Mouse (Mus musculus): ENCODE data around the gene Wdr64.

Gene Wdr64

DNA sequence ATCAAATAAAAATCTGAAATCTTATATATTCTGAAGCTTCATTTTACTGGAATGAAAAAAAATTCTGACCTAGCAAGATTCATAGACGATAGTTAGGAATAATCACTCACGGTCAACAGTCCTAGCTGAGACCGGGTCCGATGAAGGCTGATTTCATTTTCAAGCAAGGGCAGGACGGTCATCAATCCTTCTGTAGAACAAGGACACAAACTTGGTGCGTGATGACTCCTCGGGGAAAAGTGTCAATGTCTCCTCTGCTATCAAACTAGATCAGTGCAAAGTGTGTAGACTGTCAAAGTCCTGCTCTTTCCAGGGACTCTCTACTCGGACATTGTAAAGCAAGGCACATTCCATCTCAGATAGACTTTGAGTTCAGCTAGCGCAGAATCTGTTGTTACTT, 18.4 kb downstream of the Wdr64 start:
- no peak for DNase-seq (ENCODE audit: low spot score in 2 of 2)

DNA sequence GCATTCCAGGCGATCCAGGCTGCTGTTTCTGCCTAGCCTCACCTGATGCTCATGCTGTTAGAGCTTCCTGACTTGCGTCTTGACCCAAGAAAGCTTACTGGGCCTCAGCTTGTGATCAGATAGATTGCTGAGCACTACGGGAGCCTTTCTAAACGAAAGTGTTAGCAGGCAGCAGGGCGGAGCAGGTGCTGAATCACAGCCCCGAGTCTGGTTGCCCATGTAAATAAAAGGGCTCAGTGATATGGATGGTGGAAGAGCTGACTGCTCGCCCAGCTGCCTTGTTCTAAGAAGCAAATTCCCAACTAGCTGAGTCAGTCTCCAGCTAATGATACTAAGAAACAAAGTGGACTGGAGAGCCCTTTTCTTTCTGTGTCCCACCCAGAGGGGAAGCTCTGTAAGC, 27.4 kb downstream of the Wdr64 start:
- DNase-seq (ENCODE audit: low spot score in 2 of 2): no peak

DNA sequence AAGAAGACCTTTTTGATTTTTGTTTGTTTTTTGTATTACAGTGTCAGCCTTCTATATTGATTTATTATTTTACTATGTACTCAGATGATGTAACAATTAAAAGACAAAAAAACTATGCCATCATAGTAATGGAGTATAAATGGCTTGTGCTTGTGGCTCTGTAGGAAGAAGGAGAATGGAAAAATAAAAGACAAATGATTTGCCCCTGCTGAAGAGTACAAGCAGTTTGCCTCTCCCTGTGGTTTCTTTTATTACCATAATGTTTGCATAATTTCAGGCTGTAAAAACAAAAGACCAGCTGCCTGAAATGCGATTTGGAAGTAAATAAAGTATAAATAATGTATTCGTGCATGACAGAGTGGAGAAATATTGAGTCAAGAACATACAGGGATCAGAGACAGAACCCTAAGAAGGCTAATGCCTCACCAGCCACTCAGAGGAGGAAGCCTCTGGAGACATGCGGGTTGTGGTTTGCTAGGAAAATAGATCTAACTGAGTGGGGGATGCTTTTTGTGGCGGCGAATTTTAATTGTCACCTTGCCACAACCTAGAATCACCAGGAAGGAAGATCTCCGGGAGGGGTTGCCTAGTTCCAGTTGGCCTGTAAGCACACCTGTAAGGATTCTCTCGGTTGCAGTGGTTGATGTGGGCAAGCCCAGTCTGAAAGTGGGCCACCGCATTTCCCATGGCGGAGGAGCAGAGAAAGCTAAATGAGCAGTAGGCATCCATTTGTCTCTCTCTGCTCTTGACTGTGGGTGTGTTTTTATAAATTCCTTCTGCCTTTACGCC, 56.4 kb downstream of the Wdr64 start:
- peak; percentile 20 to 25 for DNase-seq (ENCODE audit: low spot score in 2 of 2)

DNA sequence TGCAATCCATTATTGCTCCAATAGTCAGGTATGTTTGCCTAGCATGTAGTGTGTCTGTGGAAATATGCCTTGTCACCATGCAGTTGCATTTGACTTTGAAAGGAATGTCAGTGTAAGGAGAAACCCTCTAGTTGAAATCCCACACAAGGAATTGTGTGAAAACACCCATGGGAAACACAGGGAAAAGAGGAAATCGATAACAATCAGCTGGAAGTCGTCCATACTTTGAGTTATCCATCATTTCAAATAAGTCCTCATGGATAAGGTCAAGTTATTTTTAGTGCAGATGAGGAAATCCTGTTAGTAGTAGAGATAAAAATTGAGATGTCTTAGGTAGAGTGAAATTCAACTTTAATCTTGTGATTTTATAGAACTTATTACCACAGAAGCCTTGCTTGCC, 96.3 kb downstream of the Wdr64 start:
- no peak for DNase-seq (ENCODE audit: low spot score in 2 of 2)

DNA sequence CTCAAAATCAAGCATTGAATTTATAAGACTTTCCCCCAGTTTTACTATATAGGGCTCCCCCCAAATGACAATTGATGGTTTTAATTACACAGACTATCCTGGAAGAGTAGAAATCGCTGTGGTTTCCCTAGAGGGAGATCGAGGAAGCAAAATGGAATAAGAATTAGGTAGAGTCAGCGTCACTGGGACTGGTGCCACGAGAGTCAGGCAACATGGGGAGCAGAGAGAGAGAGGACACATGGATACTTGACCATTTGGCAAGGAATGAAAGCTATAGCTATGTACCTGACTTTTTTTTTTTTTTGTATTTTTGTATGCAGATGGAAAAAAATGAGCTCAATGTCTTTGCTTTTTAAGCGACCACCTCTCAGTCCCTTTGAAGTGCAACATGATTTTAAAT, 110.0 kb downstream of the Wdr64 start:
- DNase-seq (ENCODE audit: low spot score in 2 of 2): no peak

DNA sequence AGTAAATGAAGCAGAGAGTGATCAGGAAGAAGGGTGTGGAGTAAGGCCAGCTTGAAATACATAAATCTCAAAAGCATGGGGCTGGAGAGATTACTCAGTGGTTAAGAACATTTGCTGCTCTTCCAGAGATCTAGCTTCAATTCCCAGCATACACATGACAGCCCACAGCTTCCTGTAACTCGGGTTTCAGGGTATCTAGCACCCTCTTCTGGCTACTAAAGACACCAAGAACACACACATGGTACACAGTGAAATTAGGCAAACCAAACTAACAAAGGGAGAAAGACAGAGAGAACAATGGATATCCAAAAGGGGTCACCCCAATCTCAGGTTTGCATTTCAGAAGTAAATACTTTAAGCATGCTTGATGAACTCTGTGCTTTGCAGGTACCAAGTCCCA, 113.2 kb downstream of the Wdr64 start:
- no peak for DNase-seq (ENCODE audit: low spot score in 2 of 2)

DNA sequence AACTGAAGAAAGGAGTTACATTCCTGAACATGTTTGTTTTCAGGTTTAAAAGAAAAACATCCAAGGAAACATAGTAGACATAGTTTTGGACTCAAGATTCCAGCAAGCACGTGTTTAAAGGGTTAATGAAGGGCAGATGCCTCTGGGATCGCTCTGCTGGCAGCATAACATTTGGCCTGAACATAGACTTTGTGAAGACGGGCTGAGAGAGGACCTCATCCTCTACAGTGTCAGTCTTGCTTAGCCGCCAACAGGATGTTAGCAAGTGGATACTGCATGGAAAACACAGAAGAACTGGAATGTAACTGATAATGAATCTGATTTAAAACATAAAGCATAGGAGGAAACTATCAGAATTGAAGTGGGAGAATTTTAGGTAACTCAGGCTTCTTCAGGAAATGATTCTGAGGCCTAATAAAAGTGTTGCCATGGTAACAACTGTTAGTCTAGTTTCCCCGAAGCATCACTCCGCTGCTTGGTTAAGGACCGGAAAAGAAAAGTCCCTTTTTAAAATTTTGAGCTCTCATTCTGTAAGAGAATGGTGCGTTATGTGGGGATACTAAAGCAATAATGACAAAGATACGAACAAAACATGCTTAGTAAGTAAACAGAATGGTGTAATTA, 125.5 kb downstream of the Wdr64 start:
- no peak for DNase-seq (ENCODE audit: low spot score in 2 of 2)

DNA sequence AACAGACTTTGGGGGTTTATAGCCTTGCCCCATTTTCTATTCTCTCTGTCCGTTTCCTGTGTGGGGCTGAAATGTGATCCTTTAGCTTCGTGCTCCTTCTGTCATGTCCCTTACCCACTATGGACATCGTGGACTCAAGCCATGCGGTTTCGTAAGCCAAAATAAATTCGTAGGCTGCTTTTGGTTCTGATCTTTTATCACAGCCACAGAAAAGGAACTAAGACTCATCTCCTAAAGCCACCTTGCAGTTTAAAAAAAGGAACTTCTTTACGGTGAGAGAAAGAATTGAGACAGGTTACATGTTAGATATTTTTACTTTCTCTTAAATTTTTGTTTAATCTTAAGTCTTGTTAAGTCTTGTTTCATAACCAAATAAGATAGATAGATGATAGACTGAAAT, 130.1 kb downstream of the Wdr64 start:
- no peak for DNase-seq (ENCODE audit: low spot score in 2 of 2)

DNA sequence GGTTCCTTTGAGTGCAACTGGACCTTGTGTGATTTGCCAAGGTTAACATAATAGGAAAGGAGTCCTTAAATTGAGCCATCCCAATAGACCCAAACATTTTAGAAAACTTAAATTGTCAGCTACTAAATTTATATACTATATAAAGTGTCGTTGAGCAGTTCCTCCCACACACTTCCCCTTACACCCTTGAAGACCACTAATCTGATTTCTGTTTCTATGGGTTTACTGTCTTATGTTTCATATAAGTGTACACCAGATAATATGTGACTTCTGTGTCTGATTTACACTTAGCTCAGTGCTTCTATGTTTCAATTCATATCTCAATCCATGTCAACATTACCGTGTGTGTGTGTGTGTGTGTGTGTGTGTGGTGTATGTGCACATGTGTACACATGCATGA, 130.8 kb downstream of the Wdr64 start:
- DNase-seq (ENCODE audit: low spot score in 2 of 2): no peak

DNA sequence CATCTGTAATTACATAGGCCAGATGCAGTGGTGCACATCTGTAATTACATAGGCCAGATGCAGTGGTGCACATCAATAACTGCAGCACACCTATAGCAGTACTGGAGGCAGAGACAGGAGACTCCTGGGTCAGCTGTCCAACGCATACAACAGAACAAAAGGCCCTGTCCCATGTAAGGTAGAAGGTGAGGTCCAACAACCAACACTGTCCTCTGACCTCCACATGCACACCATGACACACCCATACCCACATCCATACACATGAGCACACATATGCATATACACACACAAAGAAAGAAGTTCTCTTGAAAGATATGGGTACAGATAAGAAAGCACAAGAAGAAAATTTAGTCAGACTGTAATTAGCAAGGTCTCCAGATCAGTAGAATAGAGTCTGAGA, 157.1 kb downstream of the Wdr64 start:
- no peak for DNase-seq (ENCODE audit: low spot score in 2 of 2)

Data from thymus, postnatal 10 days (tissue).